Comparison of ENCODE assay signal across 8 mouse cellular contexts in the genomic region with DNA sequence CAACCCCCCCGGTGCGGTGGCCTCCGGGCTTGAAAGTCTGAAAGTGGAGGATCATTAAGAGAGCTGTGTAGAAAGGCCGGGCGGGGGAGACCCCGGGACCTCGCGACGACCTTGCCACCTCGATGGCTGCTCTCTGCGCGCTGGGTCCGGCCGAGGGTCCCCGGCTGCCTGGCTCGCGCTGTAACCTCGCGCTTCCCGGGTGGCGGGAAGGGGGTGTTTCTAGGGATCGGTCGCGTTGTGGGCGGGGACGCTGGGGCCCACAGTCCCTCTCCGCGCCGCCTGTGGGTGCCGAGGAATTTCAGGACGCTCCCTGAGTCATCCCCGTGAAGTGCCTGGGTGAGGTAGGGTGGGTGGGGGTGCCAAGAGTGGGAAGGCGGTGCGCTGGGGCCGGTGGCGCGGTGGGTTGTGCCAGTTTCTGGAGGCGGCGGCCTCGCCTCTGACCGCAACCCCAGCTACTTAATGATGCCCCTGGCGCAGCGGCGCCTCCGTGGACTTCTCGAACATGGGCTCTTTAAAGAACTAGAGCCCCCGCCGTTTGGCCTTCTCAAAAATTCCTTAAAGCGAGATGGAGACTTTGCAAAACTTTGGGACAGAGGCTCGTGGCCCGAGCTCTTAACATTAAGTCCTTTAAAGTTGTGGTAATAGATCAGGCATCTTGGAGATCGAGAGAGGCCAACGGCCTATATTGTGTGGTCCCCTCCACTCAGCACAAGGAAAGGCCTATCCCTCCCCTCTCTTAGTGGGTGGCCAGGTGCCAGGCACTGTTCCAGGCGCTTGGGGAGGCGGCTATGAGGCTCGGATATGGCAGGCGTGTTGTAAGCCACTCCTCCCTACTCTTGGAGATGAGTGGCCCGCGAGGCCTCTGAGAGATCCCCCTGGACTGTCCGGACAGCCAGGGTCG. TPM values are rescaled to one million over a fixed set of nuclear protein-coding genes. Genes with fewer than 3 reads are reported as not detected.
A peak's percentile ranks its signal among the peaks of the same experiment; 100 is the strongest.
DNase-seq lines count a peak whose midpoint lies in the region; ATAC-seq and TF ChIP-seq lines count a peak whose summit lies in the region.

No protein-coding gene starts in this region.

- H3K36me3 ChIP-seq in hindbrain, embryonic 10.5 days, result no peaks in the 10 kb centered on the region
- no peaks in the 10 kb centered on the region for H3K36me3 ChIP-seq in liver, embryonic 11.5 days (ENCODE audit: control insufficient read depth, insufficient read depth, low read length)

- H3K4me1 ChIP-seq in hindbrain, embryonic 10.5 days (replicated peaks), result peaks cover 99% of the 10 kb centered on the region
- H3K4me1 ChIP-seq in liver, embryonic 11.5 days (replicated peaks; ENCODE audit: control insufficient read depth, insufficient read depth, low read length), result peaks cover 88% of the 10 kb centered on the region

- peaks cover 77% of the 10 kb centered on the region for H3K27me3 ChIP-seq in hindbrain, embryonic 10.5 days (ENCODE audit: insufficient read depth, poor library complexity, severe bottlenecking)
- H3K27me3 ChIP-seq in liver, embryonic 11.5 days (replicated peaks; ENCODE audit: control insufficient read depth, insufficient read depth, low read length), result no peaks in the 10 kb centered on the region

- peak overlapping the region; percentile 89 for H3K9ac ChIP-seq in liver, embryonic 11.5 days (ENCODE audit: low read depth, low read length)

- ATAC-seq in common myeloid progenitor, adult 5-6 weeks (replicated peaks; ENCODE audit: low read depth, poor library complexity, severe bottlenecking), result peak; percentile 3
- peak; percentile 33 for ATAC-seq in liver, embryonic 11.5 days (replicated peaks; ENCODE audit: low FRiP score)

- H3K27ac ChIP-seq in layer of hippocampus, adult 2 months, result peak overlapping the region; percentile 99
- peak overlapping the region; percentile 98 for H3K27ac ChIP-seq in hindbrain, embryonic 10.5 days
- H3K27ac ChIP-seq in liver, embryonic 11.5 days (ENCODE audit: low read depth, low read length), result peak overlapping the region; percentile 93

- no peak for TF ChIP-seq CTCF in layer of hippocampus, adult 2 months (conservative IDR thresholded peaks at IDR 0.05)

- H3K4me2 ChIP-seq in liver, embryonic 11.5 days, result peak overlapping the region; percentile 100

- WGBS in hindbrain, embryonic 10.5 days, result under 1% methylated on average over 61 of the region's 61 CpGs
- WGBS in liver, embryonic 11.5 days, result under 1% methylated on average over 58 of the region's 61 CpGs

- peak overlapping the region; percentile 60 for H3K4me3 ChIP-seq in layer of hippocampus, adult 2 months
- peak overlapping the region; percentile 81 for H3K4me3 ChIP-seq in hindbrain, embryonic 10.5 days
- H3K4me3 ChIP-seq in liver, embryonic 11.5 days (ENCODE audit: low read depth, low read length), result peak overlapping the region; percentile 81

- no peaks in the 10 kb centered on the region for H3K9me3 ChIP-seq in hindbrain, embryonic 10.5 days
- no peaks in the 10 kb centered on the region for H3K9me3 ChIP-seq in liver, embryonic 11.5 days (ENCODE audit: control insufficient read depth, low read length)

- DNase-seq in layer of hippocampus, adult 2 months (ENCODE audit: low spot score in 2 of 2), result peak in 1 of 2 experiments; percentile 69
- no peak for DNase-seq in layer of hippocampus, postnatal 14 days (ENCODE audit: low spot score in 2 of 2)
- peak; percentile 85 for DNase-seq in MN1 (ENCODE audit: low spot score)
- DNase-seq in hindbrain, embryonic 10.5 days (ENCODE audit: low spot score), result peak; percentile 48
- no peak for DNase-seq in liver, embryonic 11.5 days (ENCODE audit: low spot score)
- peak; percentile 47 to 51 for DNase-seq in natural killer cell, adult 2 months (ENCODE audit: low spot score in 2 of 2)
- DNase-seq in testis, postnatal 14 days (ENCODE audit: low spot score), result no peak

RNA-seq across cellular contexts. Expression of a gene that starts 52.5 kb away (rescaled TPM):
- total RNA-seq in layer of hippocampus, adult 2 months (2021), result 1 to 10 TPM; 5.2 to 6.2 TPM
- total RNA-seq in layer of hippocampus, postnatal 14 days (2021), result 1 to 10 TPM; 2.0 to 3.4 TPM
- 22.9 and 48.0 TPM in 2 replicates for total RNA-seq in common myeloid progenitor, adult 5-6 weeks (2017)
- 138 and 165 TPM in 2 replicates for polyA plus RNA-seq in hindbrain, embryonic 10.5 days (2016; fragmentation: Nextera tagmentation; extraction: Ambion mirVana)
- polyA plus RNA-seq in liver, embryonic 11.5 days (2014; fragmentation: Nextera tagmentation; extraction: Ambion mirVana), result 125 and 127 TPM in 2 replicates

Comparison
In these comparisons a context has a peak if more than half of its experiments do, and no peak if none do; other contexts are left out.
1. DNase-seq: peak in MN1 (single experiment), hindbrain, embryonic 10.5 days (single experiment) and natural killer cell, adult 2 months (2 of 2); none in layer of hippocampus, postnatal 14 days (0 of 2), liver, embryonic 11.5 days (single experiment) and testis, postnatal 14 days (single experiment).
2. Peak in every context shown above with its lines, with median percentiles within 50 percentile points of each other: H3K27ac ChIP-seq and H3K4me3 ChIP-seq.